Mouse (Mus musculus): Measurements from ENCODE around the gene Camk2d.

DNA sequence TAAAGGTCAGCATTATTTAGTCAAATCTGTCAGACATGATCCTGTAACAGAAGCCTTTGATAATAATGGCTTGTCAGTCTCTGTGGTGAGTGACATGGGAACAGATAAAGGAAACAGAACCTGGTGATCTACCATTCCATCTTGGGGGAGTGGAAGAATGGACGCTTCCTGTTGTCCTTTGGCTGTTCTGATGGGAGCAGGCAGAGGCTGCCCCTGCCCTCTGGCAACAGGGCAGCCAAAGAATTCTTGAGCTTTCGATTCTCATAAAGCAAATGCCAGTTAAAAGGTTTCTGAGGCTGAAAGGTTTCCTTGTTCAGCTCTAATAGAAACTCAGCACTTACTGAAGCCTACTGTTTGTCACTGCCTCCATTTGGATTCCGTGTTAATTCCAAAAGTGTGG is 60.1 kb downstream of the Camk2d start:
- TF ChIP-seq CTCF (IDR thresholded peaks at IDR 0.05; ENCODE audit: control insufficient read depth, insufficient read depth, low read length) (no peak), POLR2A (IDR thresholded peaks at IDR 0.05; ENCODE audit: borderline replicate concordance, control insufficient read depth, low read depth, low read length) (no peak)
